Mouse (Mus musculus) heart, embryonic 10.5 days (tissue): ENCODE measurements at regions not wholly inside any gene's neighbourhood (a gene's known extent, or its start where the extent isn't known, plus 50 kb on each side); places are given as distances from the start of the nearest gene placed in this dataset.

Experiments
- DNase-seq: peaks from one replicate; pipeline ENCODE4 v3.0.0-alpha.2; 2017; ENCODE audit warnings: low spot score
- H3K27ac ChIP-seq: fragments of 300-500 bp; sonication (generic); 2 replicates; pipeline ENCODE4 v1.5.1; 2016; ENCODE audit warnings: mild to moderate bottlenecking
- H3K27me3 ChIP-seq: fragments of 300-500 bp; sonication (generic); 2 replicates; pipeline ENCODE4 v1.6.1; 2016; ENCODE audit warnings: mild to moderate bottlenecking; ENCODE audit not compliant: poor library complexity, insufficient read depth, severe bottlenecking
- H3K36me3 ChIP-seq: fragments of 300-500 bp; sonication (generic); 2 replicates; pipeline ENCODE4 v1.6.1; 2016; ENCODE audit warnings: mild to moderate bottlenecking, moderate library complexity
- H3K4me1 ChIP-seq: fragments of 300-500 bp; sonication (generic); 2 replicates; pipeline ENCODE4 v1.6.1; 2016; ENCODE audit warnings: mild to moderate bottlenecking
- H3K4me3 ChIP-seq: fragments of 300-500 bp; sonication (generic); 2 replicates; pipeline ENCODE4 v1.5.1; 2016; ENCODE audit warnings: mild to moderate bottlenecking, moderate library complexity
- H3K9me3 ChIP-seq: fragments of 300-500 bp; sonication (generic); 2 replicates; pipeline ENCODE4 v1.6.1; 2016; ENCODE audit warnings: mild to moderate bottlenecking, moderate library complexity
- WGBS: fragments of 180-500 bp; shearing (Covaris S2); methylation state at CpG from one replicate; pipeline ENCODE4 v1.1.7; 2016; 5-methylcytosine and 5-hydroxymethylcytosine counted together

DNA sequence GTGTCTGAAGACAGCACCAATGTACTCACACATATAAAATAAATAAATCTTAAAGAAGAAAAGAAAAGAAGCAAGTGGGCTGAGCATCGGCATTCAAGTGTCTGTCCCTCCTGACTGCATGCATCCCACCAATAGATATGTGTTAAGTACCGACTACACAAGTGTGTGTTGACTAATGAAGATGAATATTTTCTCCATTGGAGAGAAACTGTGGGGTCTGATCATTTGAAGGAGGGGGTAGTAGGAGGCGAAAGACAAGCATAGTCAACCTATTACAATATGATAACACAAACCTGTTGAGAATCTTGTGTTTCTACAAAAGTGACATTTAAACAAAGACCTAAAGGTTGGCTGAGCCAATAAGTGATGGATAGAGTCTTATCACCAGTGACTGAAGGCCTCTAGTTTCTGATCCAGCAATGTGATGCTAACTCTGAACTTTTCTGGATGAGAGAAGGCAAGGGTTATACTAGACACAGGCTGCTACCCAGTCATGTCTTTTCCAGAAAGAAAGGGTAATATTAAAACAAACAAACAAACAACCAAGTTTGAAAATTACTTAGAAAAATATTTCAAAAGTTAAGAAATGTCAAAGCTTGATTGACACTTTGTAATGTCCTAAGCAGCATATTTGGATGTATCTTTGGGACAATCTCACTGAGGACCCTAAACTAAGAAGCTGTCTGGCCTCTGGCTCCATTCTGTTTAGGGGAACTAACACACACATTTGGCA lies 113.4 kb upstream of the Cpsf6 start:
- H3K4me1 ChIP-seq = no peaks in the 10 kb centered on the region
- no peaks in the 10 kb centered on the region for H3K27me3 ChIP-seq
- no peak overlapping the region for H3K27ac ChIP-seq
- no peak for DNase-seq
- WGBS = 84% methylated on average over 3 of the region's 3 CpGs
- H3K4me3 ChIP-seq = no peak overlapping the region
- H3K9me3 ChIP-seq = no peaks in the 10 kb centered on the region
- no peaks in the 10 kb centered on the region for H3K36me3 ChIP-seq

DNA sequence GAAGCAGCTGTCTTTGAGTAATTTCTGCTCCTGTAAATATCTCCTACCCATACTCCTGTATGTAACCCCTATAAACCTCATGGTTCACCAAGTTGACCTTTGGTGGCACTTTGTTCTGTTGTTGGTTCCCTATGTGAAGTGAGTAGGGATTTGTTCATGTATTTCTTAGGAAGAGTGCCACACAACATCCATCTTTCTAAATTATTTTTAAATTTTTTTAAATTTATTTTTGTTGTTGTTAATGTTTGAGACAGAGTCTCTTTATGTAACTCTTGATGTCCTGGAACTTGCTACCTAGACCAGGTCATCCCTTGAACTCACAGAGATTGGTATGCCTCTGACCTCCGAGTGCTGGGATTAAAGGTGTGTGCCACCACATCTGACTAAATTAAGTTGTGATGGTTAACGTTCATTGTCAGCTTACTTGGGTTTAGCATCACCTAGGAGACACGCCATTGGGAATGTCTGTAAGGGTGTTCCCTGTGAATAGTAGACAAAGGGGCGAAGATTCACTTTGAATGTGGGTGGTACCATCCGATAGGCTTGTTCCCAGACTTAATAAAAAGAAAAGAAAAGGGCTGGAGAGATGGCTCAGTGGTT lies 112.7 kb upstream of the Cpsf6 start:
- Histone ChIP-seq H3K9me3 (no peaks in the 10 kb centered on the region), H3K4me3 (no peak overlapping the region), H3K27me3 (no peaks in the 10 kb centered on the region), H3K36me3 (no peaks in the 10 kb centered on the region), H3K4me1 (no peaks in the 10 kb centered on the region), H3K27ac (no peak overlapping the region)
- DNase-seq = no peak
- WGBS = 83% methylated on average over 5 of the region's 5 CpGs

DNA sequence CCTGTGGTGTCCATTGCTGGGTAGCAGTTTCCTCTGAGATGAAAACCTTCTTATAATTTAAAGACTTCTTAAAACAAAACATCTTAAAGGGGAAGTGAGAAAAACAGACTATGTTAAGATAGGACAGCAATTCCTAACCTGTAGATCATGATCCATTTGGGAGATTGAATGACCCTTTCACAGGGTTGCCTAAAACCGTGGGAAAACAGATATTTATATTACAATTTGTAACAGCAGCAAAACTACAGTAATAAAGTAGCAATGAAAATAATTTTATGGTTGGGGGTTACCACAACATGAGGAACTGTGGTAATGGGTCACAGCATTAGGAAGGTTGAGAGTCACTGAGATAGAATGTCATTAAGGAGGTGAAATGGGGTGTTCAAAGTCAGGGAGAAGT lies 111.9 kb upstream of the Cpsf6 start:
- H3K36me3 ChIP-seq = no peaks in the 10 kb centered on the region
- no peaks in the 10 kb centered on the region for H3K4me1 ChIP-seq
- no peak for DNase-seq
- WGBS = 74% methylated on average over 1 of the region's 1 CpGs
- H3K27me3 ChIP-seq = no peaks in the 10 kb centered on the region
- no peak overlapping the region for H3K27ac ChIP-seq
- no peaks in the 10 kb centered on the region for H3K9me3 ChIP-seq
- H3K4me3 ChIP-seq = no peak overlapping the region

DNA sequence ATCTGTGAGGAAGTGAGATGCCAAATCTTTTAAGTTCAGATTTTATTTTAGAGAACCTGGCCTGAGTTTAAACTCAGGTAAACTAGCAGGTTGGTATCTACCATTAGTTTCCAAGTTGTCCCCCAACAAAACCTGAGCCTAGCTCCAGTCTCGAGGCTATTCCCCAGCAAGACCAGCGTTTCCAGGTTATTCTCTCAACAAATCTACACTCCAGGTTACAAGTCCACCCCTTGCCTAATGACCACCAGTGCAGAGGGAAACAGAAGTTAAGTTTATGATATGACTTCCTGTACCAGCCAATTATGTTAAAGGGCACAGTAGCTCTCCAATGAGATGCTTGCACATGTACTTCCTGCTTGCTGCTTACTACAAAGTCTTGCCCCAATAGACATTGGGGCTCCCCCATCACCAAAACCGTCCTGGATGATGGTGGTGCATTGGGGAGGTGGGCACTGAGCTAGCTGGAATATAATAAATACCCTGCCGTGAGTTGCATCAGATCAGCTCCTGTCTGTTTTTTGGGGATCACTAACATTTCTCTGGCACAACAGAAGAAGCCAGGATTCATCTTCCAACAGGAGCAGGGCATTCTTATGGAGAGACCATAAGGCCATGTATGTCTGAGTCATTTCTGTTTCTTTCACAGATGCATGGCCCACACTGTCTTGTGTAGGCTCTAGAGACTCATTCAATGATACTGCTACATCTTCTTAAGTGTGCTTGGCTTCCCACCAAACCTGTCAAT lies 111.2 kb upstream of the Cpsf6 start:
- H3K4me1 ChIP-seq = no peaks in the 10 kb centered on the region
- no peak for DNase-seq
- H3K36me3 ChIP-seq = no peaks in the 10 kb centered on the region
- no peak overlapping the region for H3K27ac ChIP-seq
- no peak overlapping the region for H3K4me3 ChIP-seq
- H3K27me3 ChIP-seq = no peaks in the 10 kb centered on the region
- 81% methylated on average over 4 of the region's 4 CpGs for WGBS
- H3K9me3 ChIP-seq = no peaks in the 10 kb centered on the region

DNA sequence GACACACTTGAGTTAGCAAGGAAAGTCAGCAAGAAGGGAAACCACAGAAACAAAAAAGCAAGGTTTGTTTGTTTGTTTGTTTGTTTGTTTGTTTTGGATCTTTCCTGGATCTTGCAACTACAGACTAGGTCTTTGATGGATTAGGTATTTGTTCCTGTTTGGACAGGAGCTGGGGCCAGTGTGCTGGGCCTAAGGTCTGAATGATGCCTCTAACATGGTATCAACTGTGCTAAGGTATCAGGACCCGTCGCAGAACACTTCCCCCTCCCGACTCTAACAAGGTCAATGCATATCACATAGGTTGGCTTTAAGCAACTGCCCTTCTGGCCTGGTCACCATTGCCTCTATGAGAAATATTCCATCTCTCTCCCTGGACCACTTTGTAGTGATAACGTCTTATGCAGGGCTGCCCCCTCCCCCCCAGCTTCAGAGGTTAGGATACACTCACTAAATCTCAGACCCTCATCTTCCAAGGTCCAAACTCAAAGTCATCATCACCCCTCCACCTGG lies 103.3 kb upstream of the Cpsf6 start:
- H3K4me3 ChIP-seq = no peak overlapping the region
- 96% methylated on average over 4 of the region's 4 CpGs for WGBS
- no peak for DNase-seq

DNA sequence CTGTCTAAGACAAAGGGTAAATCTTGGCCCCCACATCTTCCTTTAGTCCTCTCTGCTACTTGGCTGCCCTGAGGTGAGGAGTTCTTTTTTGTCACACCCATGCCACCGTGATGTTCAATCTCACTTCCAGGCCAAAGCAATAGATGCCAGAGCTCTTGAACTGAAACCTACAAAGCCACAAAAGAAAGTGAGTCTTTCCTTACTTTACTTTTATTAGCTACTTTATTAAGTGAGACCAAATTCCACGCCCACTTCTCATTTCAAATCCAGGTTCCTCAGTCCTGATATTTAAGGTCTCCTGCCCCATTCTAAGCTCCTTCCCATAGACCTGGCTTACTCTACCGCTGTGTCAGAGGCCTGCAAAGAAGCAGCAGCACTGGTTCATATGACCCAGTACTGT lies 102.5 kb upstream of the Cpsf6 start:
- 81% methylated on average over 3 of the region's 3 CpGs for WGBS

More for the DNA sequence above, 103.3 kb upstream of the Cpsf6 start:
- H3K9me3 ChIP-seq = no peaks in the 10 kb centered on the region
- no peaks in the 10 kb centered on the region for H3K4me1 ChIP-seq
- no peak overlapping the region for H3K27ac ChIP-seq
- H3K27me3 ChIP-seq = no peaks in the 10 kb centered on the region
- no peaks in the 10 kb centered on the region for H3K36me3 ChIP-seq

DNA sequence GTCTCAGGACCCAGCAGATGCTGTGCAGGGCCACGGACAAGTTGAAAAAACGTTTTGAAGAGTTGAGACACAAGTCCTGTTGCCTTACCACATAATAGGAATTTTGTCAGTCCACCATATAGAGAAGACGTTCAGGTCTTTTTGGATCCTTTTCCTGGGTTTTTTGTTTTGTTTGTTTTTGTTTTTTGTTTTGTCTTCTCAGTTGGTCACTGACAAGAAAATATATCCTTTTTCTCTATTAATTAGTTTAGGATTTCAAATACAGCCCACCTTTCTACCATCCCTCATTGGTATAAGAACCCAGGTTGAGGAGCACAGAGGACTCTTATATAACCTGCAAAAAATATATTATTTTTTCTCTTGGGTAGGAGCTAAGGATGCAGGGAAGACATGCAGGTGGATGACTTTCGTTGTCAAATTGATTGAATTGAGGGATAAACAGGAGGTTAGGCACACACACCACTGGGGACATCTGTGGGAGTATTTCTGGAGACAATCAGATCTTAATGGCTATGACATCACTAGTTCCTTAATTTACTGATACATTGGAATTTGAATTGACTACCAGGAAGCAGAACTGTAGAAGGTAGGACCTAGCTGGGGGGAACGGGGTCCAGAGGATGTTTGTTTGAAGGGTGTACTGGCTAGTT lies 101.7 kb upstream of the Cpsf6 start:
- no peaks in the 10 kb centered on the region for H3K4me1 ChIP-seq
- H3K9me3 ChIP-seq = no peaks in the 10 kb centered on the region
- DNase-seq = no peak
- no peak overlapping the region for H3K4me3 ChIP-seq
- no peaks in the 10 kb centered on the region for H3K36me3 ChIP-seq
- WGBS = 73% methylated on average over 5 of the region's 5 CpGs
- H3K27me3 ChIP-seq = no peaks in the 10 kb centered on the region
- no peak overlapping the region for H3K27ac ChIP-seq

More for the DNA sequence above, 102.5 kb upstream of the Cpsf6 start:
- Histone ChIP-seq H3K4me1 (no peaks in the 10 kb centered on the region), H3K27ac (no peak overlapping the region), H3K9me3 (no peaks in the 10 kb centered on the region), H3K36me3 (no peaks in the 10 kb centered on the region), H3K27me3 (no peaks in the 10 kb centered on the region), H3K4me3 (no peak overlapping the region)
- no peak for DNase-seq

DNA sequence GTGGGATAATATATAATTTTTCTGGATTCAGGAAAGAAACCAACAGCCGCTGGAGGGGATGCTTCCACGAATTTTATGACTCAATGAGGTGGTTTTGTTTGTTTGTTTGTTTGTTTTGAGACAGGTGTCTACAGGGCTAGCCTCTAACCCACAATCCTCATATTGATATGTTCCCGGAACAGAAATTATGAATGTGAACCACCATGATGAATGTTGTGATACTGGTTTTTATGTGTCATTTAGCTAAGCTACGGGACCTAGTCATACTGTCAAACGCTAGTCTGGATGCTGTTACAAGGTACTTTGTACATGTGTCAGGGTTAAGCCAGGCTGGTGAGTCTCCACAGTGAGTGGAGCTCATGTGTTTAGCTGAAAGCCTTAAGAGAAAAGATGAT lies 100.6 kb upstream of the Cpsf6 start:
- no peaks in the 10 kb centered on the region for H3K36me3 ChIP-seq
- H3K27me3 ChIP-seq = no peaks in the 10 kb centered on the region
- H3K4me1 ChIP-seq = no peaks in the 10 kb centered on the region
- H3K9me3 ChIP-seq = no peaks in the 10 kb centered on the region
- H3K4me3 ChIP-seq = no peak overlapping the region
- WGBS = 83% methylated on average over 5 of the region's 5 CpGs
- DNase-seq = no peak
- no peak overlapping the region for H3K27ac ChIP-seq

DNA sequence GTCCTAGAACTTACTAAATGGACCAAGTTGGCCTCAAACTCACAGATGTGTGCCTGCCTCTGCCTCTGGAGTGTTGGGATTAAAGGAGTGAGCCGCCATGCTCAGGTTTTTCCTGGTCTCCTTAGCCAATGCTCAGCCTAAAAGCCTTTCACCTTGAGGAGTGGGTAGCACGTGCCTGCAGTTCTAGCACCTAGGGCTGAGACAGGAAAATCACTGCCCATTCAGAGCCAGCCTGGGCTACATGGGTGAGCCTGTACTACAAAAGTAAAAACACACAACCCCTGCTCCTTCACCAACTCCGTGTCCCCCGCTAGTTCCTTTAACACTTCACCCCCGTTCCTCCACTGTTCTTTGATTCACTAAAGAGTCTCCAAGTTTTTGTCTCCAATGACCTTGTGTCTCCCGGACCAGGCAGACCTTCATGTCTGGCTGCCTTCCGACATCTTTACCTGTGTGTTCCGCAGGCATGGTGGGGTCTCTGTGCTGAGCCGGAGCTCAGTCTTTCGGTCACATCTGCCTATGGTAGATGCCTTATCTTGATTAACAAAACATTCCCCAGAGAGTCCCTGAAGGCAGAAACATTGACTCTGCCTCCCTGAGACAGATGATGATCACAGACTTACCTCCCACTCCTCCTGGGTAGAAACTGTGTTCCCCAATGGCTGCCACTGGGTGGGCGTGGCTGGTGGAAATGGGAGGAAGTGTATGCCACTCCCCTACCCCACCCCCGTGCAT lies 100.1 kb upstream of the Cpsf6 start:
- Histone ChIP-seq H3K4me3 (no peak overlapping the region), H3K36me3 (no peaks in the 10 kb centered on the region), H3K9me3 (no peaks in the 10 kb centered on the region), H3K4me1 (no peaks in the 10 kb centered on the region), H3K27me3 (no peaks in the 10 kb centered on the region), H3K27ac (no peak overlapping the region)
- no peak for DNase-seq
- WGBS = 83% methylated on average over 12 of the region's 12 CpGs

DNA sequence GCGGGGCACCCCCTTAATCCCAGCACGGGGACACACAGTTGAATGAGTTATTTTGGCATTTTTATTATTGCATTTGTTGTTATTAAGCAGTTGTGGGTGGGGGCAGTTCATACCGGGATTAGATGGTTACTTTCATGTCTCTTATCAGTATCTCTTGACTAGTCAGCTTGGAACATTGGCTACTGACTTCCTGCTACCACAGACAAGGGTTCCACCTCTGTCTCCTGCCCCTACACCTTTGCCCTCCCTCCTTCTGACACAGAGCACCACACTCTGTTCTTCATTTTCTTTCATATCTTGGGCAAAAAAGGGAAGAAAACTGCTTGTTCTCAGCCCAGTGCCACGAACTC lies 99.1 kb upstream of the Cpsf6 start:
- no peak for DNase-seq
- H3K4me3 ChIP-seq = no peak overlapping the region
- no peaks in the 10 kb centered on the region for H3K9me3 ChIP-seq
- H3K27ac ChIP-seq = no peak overlapping the region
- WGBS = 72% methylated on average over 4 of the region's 4 CpGs
- H3K27me3 ChIP-seq = no peaks in the 10 kb centered on the region
- no peaks in the 10 kb centered on the region for H3K36me3 ChIP-seq
- H3K4me1 ChIP-seq = no peaks in the 10 kb centered on the region

DNA sequence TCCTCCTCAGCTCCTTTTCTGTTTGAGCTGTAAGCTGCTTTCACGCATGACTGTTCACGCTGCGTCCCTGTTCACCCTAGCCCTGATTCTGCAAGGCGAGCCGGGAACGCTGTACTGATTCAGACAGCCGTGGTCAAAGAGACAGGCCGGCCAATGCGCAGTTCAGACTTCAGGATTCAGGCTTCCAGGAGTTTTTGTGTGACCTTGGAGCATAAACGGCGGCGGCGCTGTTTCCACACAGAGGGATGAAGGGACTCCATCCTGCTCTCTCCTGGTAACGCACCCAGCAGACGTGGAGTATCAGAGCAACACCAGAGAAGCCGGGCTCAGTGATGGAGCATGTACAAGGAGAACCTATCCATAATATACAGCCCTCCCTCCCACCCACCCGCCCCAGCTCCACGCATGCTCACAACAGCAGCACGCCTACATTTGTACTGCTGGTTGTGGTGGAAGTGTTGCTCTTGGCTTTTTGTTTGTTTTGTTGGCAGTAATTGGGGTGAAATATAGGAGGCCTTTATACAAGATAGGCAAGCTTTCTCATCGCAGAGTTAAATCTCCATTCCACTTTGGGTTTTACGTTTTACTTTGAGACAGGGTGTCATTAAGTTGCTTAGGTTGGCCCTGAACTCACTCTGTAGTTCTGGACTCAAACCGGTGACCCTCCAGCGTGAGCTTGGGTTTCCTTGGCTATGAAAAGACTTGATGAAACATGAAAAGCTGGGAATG lies 98.6 kb upstream of the Cpsf6 start:
- WGBS = 77% methylated on average over 23 of the region's 23 CpGs
- Histone ChIP-seq H3K4me1 (no peaks in the 10 kb centered on the region), H3K36me3 (no peaks in the 10 kb centered on the region), H3K27ac (no peak overlapping the region), H3K27me3 (no peaks in the 10 kb centered on the region), H3K4me3 (no peak overlapping the region), H3K9me3 (no peaks in the 10 kb centered on the region)
- DNase-seq = no peak
